Mouse (Mus musculus) spleen, postnatal 4 days (tissue): ENCODE measurements around the gene Olfr884.

Experiments
- DNase-seq, 2 experiments: peaks; one replicate each; pipeline ENCODE4 v3.0.0; 2022; ENCODE audit warnings: low spot score in 2 of 2

Olfr884 gene

GRCm38 (mm10) chr9:38046255-38046654 is at the start of gene Olfr884:
Olfr884 (plus strand) TSS chr9:38046555.
- no peak for DNase-seq

- DNase-seq, result no peak
These were observed 47.7 kb upstream of the Olfr884 start for GRCm38 (mm10) chr9:37998581-37999204.

GRCm38 (mm10) chr9:38000021-38000420 is 46.3 kb upstream of the Olfr884 start:
- DNase-seq, result no peak

GRCm38 (mm10) chr9:38025508-38025907 is 20.8 kb upstream of the Olfr884 start, which contains the start of gene Olfr883:
Olfr883 (plus strand) TSS chr9:38025808.
- DNase-seq, result no peak

GRCm38 (mm10) chr9:38061022-38061421 is 14.7 kb downstream of the Olfr884 start, which contains the start of gene Olfr885:
Olfr885 (plus strand) TSS chr9:38061322.
- DNase-seq, result no peak

GRCm38 (mm10) chr9:38083772-38084171 is 37.4 kb downstream of the Olfr884 start, which contains the start of gene Olfr887:
Olfr887 (plus strand) TSS chr9:38084072.
- no peak for DNase-seq
